Mouse (Mus musculus) lung, postnatal 36 days (tissue): Measurements from ENCODE around the gene Tescl.

Experiments
- DNase-seq: peaks from one replicate; pipeline ENCODE4 v3.0.0; 2022; ENCODE audit warnings: mixed read lengths

Gene Tescl

DNA sequence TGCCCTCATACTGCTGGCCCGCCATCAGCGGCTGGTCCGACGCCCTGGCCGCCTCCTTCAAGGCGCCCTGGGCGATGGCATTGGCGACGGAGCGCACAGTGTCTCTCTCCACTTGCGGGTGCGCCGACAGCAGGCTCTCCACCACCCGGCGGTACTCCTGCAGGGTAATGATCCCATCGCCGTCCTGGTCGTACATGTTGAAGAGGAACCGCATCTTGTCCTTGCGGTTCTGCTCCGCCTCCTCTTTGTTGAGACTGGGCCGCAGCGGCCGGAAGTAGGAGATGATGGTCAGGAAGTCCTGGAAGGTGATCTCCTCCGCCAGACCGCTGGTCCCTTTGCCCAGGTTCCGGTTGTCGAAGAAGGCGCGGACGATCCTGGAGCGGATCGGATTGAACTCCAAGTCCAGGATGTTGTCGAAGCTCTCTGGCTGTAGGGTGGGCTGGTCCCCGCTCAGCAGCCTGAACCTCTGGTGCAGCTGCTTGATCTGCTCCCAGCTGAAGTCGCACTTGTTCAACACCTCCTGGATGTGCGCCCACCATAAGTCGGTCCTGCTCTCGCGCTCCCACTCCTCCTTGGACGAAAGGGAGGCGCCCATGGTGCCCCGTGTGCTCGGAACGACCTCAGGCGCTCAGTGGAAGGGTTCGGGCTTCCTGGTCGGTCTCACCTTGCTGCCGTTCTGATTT is at the start of gene Tescl:
Tescl (minus strand) TSS at position 633 of the 683 bp plus-strand sequence.
- peak; percentile 20 for DNase-seq

DNA sequence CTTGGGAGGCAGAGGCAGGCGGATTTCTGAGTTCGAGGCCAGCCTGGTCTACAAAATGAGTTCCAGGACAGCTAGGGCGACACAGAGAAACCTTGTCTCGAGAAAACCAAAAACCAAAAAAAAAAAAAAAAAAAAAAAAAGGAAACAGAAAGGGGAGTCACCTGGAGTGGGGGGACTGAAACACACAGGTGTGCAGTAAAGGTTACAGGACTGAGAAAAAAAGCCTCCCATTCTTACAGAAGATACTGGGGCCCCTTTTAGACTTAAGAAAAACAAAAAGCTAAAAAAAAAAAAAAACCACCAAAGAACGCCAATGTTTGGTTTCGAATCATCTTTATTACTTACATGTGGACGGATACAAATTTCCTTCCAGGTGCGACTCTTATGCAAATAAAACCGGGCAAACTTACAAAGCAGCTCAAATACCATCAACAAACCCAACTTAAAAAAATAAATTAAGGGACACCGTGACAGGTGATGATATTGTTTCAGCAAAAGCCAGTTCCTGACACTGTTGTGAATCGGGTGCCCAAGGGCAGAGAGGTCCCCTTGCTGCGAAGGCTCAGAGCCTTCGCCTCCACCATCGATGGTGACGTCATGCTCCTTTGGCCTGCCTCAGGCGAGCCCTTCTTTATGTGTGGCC is 49.1 kb upstream of the Tescl start:
- DNase-seq = no peak

GRCm38 (mm10) chr7:24380370-24380769 is 46.6 kb upstream of the Tescl start:
- no peak for DNase-seq

DNA sequence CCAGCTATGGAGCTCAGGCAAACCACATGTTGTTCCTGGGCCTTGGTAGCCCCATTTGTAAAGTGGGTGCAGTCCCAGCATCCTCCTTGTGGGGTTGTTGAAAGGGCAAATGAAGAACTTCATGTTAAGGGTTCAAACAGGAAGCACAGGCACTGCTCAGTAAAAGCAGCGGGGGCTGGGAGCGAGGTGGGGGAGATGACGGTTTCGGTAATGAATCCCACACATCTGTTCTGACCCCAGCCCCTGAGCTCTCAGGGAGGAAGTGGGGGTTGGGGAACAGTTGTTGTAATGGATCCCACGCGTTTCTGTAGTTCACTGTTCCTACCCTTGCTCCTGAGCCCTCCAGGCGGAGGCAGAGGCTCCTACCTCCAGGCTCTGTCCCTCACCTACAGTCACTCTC is 46.2 kb upstream of the Tescl start:
- DNase-seq = no peak

DNA sequence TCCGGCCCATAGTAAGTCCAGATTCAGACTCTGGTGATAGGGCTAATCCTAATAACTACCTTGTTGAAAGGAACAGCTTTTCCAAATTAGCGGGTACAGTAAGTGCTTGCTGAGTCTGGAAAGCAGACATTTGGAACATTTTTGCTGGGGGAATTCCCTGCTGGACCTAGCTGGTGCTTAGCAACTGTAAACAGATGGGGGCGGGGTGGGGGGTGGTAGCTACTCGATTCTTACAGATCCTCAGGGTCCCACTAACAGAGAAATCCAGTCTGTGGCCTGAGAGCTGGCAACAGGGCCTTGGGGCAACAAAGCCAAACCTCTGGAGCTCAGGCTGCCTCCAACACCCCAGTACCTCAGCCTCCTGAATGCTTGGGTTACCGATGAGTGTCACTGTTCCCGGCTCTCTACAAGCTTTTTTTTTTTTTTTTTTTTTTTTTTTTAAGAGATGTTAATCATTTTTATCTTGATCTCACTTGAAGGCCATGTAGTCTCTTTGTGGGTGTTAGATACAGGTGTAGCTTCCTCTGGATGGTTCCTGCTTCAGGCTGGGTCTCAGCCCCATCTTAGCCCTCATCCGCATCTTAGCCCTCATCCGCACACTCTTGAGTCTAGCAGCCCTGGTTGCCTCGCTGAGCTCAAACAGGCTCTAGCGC is 44.4 kb upstream of the Tescl start:
- no peak for DNase-seq

- peak; percentile 66 for DNase-seq
Observed at GRCm38 (mm10) chr7:24377091-24377865, 43.5 kb upstream of the Tescl start.

DNA sequence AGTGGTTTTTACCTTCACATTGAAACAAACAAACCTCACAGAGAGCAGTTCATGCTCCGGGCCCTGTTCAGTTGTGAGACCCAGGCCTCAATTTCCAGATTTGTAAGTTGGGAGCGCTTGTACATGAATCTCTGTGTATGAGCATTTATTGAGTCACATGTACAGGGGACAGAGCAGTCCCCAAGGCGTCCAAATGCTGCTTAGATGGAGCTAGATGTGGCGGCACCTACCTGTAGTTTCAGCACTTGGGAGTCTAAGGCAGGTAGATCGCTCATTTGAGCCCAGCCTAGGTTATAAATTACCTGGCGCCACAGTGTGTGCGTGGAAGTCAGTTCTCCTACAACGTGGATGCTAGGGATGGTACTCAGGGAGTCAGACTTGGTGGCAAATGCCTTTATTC is 42.7 kb upstream of the Tescl start:
- no peak for DNase-seq

GRCm38 (mm10) chr7:24373538-24374379 is 40.0 kb upstream of the Tescl start:
- peak; percentile 68 for DNase-seq

GRCm38 (mm10) chr7:24372786-24373185 is 39.0 kb upstream of the Tescl start:
- DNase-seq = no peak

GRCm38 (mm10) chr7:24372300-24372699 is 38.6 kb upstream of the Tescl start:
- peak; percentile 80 for DNase-seq

- no peak for DNase-seq
Observed at GRCm38 (mm10) chr7:24371809-24372145, 38.0 kb upstream of the Tescl start.

DNA sequence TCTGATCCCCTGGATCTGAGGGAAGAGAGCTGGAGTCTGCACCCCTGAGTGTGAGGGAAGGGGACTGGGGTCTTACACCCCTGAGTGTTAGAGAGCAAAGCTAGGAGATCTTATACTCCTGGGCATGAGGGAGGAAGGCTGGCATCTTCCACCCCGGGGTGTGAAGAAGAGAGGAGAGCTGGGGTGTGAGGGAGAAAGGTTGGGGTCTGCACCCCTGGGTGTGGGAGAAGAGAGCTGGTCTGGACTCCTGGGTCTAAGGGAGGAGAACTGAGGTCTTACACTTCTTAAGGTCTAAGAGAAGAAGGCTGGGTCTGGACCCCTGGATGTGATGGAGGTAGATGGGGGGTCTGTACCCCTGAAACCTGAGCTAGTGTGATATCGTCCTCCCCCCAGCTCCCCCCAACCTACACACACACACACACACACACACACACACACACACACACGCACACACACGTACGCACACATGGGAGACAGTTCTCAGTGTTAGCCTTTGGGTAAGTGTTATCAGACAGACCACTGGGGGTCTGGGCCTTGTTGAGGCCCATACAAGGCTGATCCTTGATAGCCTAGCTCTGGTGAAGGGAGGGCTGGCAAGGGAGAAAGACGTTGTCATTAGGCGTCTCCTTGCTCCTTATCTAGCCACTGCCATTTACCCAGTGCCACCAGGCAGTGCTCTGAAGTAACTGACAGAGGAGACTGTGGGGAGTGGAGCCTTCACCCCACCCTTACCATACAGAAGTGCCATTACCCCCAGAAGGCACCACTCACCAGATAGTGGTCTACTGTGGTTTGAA is 37.5 kb upstream of the Tescl start:
- no peak for DNase-seq

DNA sequence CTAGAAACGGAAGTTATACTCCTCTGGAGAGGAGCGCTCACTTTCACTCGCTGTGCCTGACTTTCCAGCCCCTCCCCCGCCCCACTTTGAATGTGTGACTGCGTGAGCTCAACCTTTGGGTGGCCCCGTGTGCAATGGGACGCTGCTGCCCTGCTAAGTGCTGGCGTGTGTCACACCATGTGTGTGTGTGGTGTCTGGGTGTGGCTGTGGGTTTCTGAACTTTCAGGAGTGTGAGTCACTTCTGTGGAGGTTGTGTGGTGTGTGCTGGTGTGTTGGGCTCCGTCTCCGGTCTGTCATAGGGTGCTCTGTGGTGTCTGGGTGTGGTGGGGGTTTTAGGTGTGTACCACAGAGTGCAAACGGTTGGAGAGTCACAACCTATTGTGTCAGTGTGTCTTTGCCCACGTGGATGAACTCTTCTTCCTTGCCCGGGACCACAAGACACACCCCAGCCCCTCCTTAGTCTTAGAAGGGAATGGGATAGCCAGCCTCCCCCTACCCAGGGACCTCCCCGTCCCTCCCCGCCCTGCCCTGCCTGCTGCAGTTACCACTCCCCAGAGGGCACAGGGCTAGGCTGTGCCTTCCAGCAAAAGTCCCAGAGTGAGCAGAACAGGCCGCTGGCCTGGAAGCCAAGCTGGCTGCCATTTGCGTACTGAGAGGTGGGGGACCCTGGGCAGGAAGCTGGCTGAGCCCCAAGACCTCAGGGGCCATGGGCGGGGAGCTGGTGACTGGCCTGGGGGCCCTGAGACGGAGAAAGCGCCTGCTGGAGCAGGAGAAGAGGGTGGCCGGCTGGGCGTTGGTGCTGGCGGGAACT is 36.2 kb upstream of the Tescl start, which contains the start of gene Kcnn4:
Kcnn4 (plus strand) TSS at position 533 of the 811 bp plus-strand sequence.
- no peak for DNase-seq

- no peak for DNase-seq
Observed at GRCm38 (mm10) chr7:24368946-24369345, 35.2 kb upstream of the Tescl start.

DNA sequence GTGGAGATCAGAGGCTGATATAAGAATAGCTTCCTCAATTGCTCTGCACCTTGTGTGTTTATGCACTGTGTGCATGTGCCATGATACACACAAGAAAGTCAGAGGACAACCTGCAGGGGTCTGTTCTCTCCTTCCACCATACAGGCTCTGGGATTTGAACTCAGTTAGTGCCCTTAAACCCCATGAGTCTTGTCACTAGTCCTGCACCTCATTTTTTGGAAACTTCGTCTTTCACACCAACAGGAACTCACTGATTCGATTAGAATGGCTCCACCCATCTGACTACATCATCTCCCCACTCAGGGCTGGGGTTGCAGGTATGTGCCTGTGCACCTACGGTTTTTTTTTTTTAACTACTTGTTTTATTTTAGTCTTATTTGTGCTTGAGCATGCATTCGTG is 34.5 kb upstream of the Tescl start:
- no peak for DNase-seq

DNA sequence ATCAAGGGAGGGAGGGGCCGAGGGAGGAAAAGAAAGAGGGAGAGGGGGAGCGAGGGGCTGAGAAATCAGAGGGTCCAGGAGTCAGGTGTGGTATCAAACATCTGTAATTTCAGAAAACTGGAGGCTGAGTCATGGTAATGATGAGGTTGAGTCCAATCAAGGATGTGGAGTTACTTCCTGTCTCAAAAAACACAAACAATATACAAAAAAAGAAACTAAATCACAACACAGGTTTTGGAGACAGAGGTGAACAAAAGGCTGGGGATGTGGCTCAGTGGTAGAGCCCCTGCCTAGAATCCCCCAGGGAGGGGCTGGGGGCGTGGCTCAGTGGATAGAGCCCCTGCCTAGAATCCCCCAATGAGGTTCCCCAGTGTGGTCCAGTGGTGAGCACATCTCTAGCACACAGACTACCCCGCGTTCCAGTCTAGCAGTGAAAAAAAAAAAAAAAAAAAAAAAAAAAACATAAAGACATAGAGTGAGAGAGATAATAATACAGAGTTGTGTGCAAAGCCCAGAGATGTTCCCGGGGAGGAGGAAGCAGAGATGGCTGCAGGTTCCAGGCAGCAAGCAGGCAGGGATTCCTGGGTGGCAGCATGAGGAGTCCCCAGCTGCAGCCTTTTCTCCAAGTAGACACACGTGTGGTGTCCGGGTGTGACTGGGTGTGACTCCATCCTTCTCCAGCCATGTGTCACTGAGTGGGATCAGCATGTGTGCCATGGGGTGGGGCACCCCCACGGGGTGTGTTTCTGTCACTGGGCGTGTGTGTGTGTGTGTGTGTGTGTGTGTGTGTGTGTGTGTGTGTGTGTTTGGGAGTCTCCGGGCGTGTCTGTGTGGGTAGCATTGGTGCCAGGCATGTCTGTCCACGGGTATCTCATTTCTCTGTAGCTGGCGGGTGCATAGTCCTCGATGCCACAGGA is 33.2 kb upstream of the Tescl start:
- no peak for DNase-seq

DNA sequence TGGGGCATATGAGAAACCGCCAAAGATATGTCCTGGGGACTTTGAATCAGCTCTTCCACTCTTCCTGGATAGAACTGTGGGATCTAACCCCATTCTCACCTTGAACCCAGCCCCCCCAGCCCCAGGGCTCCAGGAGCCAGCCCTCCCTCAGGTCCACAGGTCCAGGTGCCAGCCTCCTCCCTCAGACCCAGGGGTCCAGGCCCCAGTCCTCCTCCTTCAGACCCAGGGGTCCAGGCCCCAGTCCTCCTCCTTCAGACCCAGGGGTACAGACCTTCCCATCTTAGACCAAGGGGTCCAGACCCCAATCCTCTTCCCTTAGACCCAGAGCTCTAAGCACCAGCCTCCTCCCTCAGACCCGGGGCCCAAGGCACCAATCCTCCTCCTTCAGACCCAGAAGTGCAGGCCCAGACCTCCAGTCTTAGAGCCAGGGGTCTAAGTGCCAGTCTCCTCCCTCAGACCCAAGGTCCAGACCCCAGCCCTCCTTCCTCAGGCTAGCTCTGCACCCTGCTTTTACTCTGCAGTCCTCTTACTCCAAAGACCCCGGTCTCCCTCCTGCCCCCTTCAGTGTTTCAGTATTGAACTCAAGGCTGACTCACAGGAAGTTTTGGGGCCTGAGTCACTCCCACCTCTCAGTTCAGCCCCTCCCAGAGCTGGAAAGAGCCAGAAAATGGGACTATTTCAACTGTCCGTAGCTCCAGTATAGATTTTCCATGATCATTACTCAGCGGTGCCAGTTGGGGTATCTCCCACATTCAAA is 31.7 kb upstream of the Tescl start:
- no peak for DNase-seq

GRCm38 (mm10) chr7:24364827-24365226 is 31.1 kb upstream of the Tescl start:
- peak; percentile 91 for DNase-seq

GRCm38 (mm10) chr7:24363228-24363627 is 29.5 kb upstream of the Tescl start:
- peak; percentile 47 for DNase-seq
